Mouse (Mus musculus) testis, adult 2 months (tissue): ENCODE measurements around the gene Slc6a18.

Experiments
- CTCF ChIP-seq: fragments of 200-500 bp; IDR thresholded peaks from 2 replicates; pipeline ENCODE4 v1.5.1; 2012; ENCODE audit warnings: low read depth, mild to moderate bottlenecking, inconsistent platforms, low read length, moderate library complexity; ENCODE audit not compliant: control insufficient read depth, insufficient read depth, insufficient replicate concordance
- POLR2A ChIP-seq: fragments of 200-500 bp; IDR thresholded peaks from 2 replicates; pipeline ENCODE4 v1.6.1; 2012; ENCODE audit warnings: low read depth, mild to moderate bottlenecking, inconsistent platforms, low read length, moderate library complexity; ENCODE audit not compliant: control insufficient read depth

DNA sequence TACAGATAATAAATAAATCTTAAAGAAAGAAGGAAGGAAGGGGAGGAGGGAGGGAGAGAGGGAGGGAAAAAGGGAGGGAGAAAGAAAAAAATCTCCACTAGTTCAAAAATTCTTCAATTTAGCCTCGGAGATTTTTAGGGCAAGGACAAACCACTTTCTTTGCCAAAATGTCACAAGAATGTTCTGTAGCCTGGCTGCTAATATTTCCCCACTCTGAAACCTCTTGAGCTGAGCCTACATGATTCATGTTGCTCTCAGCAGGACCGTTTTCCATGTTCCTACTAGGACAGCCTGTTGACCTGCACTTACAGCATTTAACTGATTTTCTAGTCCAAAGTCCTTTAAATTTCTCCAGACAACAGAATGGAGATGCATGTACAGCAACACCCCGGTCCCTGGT is 22.8 kb downstream of the Slc6a18 start:
- no peak for TF ChIP-seq CTCF
- TF ChIP-seq POLR2A, result no peak
